Mouse (Mus musculus) liver, postnatal 0 days (tissue): ENCODE measurements around the gene Vps53.

Experiments
- CTCF ChIP-seq: sonication (generic); IDR thresholded peaks from 2 replicates; pipeline ENCODE4 v1.5.1; 2016; ENCODE audit warnings: antibody characterized with exemption, low read depth
- EP300 ChIP-seq: IDR thresholded peaks from 2 replicates; pipeline ENCODE4 v1.6.1; 2016; ENCODE audit warnings: antibody characterized with exemption, low read depth, mild to moderate bottlenecking

DNA sequence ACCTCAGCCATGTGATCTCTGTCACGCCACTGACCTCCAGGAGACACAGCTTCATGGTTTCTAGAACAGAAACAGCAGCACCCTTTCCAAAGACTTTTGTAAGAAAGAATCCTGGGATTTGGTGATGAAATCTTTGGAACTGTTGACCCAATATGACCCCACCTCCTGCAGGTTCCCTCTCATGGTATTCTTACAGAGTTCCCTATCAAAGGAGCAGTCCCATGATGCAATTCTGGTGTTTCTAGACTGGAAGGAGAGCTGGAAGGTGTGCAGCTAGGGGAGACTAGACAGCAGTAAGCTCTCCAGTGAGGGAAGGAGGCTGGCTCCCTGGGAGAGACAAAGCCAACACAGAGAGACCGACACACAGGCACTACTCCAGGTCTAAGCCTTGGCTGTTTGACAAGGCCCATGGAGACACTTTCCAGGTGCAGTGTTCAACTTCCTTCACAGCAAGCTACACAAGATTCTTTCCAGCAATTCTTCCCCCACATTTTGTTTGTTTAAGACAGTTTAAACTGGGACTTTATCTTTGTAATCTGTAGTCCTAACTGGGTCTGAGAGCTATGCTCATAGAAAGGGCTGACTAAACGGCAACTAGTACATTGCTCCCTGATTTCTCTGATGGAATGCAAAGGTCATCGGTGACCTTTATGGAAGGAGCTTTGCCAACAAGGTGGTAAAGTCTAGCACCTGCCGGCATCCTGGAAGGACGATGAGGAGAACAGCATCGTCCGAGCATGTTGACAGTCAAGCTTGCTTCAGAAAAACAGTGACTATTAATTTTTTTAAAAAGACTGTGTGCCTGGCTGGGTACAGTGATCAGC lies 33.0 kb downstream of the Vps53 start:
- no peak for TF ChIP-seq CTCF
- TF ChIP-seq EP300 = no peak
